Mouse (Mus musculus) ES-Bruce4 (cell line): ENCODE measurements around the gene Bcl2a1b. TPM values are rescaled to one million over a fixed set of nuclear protein-coding genes. Genes with fewer than 3 reads are reported as not detected.
"Not testable (repeated sequence)": the region's sequence is repeated elsewhere in the genome, so short reads cannot be mapped to it uniquely, and the experiment has no call there.

Experiments used
- H3K27ac ChIP-seq: 2 replicates; pipeline ENCODE4 v1.5.1; 2012; ENCODE audit warnings: low read length, inconsistent platforms; ENCODE audit not compliant: insufficient read depth
- H3K27me3 ChIP-seq: 2 replicates; pipeline ENCODE4 v1.6.1; 2012; ENCODE audit warnings: mild to moderate bottlenecking, low read length, inconsistent platforms; ENCODE audit not compliant: control insufficient read depth, poor library complexity, insufficient read depth, severe bottlenecking
- H3K36me3 ChIP-seq: 2 replicates; pipeline ENCODE4 v1.6.1; 2012; ENCODE audit warnings: inconsistent platforms, mild to moderate bottlenecking, low read length, moderate library complexity; ENCODE audit not compliant: control insufficient read depth, poor library complexity, insufficient read depth, severe bottlenecking
- H3K4me1 ChIP-seq: one replicate; pipeline ENCODE4 v1.8.1; 2011; ENCODE audit warnings: low read length; ENCODE audit not compliant: control insufficient read depth, insufficient read depth
- H3K4me3 ChIP-seq: 2 replicates; pipeline ENCODE4 v1.5.1; 2011; ENCODE audit warnings: low read depth, mild to moderate bottlenecking, low read length
- H3K9ac ChIP-seq: 2 replicates; pipeline ENCODE4 v1.6.1; 2012; ENCODE audit warnings: low read depth, mild to moderate bottlenecking, inconsistent platforms; ENCODE audit not compliant: poor library complexity, severe bottlenecking
- H3K9me3 ChIP-seq: replicated peaks from 2 replicates; pipeline ENCODE4 v1.6.1; 2012; ENCODE audit warnings: mild to moderate bottlenecking, low read length, inconsistent platforms; ENCODE audit not compliant: control insufficient read depth, poor library complexity, insufficient read depth, severe bottlenecking
- CTCF ChIP-seq: IDR thresholded peaks from one replicate; pipeline ENCODE4 v1.8.1; 2011; ENCODE audit warnings: low read depth, low read length
- EP300 ChIP-seq: IDR thresholded peaks from 2 replicates; pipeline ENCODE4 v1.6.1; 2011; ENCODE audit warnings: low read depth, low read length; ENCODE audit not compliant: insufficient read depth
- POLR2A ChIP-seq: IDR thresholded peaks from one replicate; pipeline ENCODE4 v1.8.1; 2011; ENCODE audit warnings: low read length; ENCODE audit not compliant: insufficient read depth
- polyA plus RNA-seq: library from polyadenylated mRNA; stranded (reverse); fragments of >200 nt; gene quantifications from 2 replicates; pipeline ENCODE4 v1.2.4, GENCODE M21; 2011; ENCODE audit warnings: low read depth; ENCODE audit not compliant: missing spikeins, insufficient read depth, insufficient read length

The Bcl2a1b gene
- polyA plus RNA-seq, 1 experiment = not detected

DNA sequence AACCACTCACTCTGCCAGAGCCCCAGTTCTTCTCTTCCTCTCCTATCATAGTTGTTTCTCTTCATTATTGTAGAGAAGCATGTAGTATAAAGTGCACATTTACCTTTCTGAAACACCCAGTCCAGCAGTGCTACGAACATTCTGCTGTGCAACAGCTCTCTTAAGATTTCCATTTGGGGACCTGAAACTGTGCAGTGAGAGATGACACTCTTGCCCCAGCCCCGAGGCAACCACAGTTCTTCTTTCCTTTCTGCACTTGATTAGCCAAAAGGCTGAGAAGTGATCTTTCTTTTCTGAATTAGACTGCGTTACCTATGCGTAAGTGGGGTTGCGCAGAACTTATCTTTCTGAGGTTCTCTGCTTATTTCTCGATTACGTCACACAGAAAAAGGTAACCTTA is 29.1 kb downstream of the Bcl2a1b start:
- no peaks in the 10 kb centered on the region for H3K4me1 ChIP-seq
- H3K27me3 ChIP-seq = no peaks in the 10 kb centered on the region
- no peaks in the 10 kb centered on the region for H3K9me3 ChIP-seq
- no peak overlapping the region for H3K9ac ChIP-seq
- no peaks in the 10 kb centered on the region for H3K36me3 ChIP-seq
- TF ChIP-seq POLR2A (no peak), EP300 (no peak), CTCF (no peak)
- no peak overlapping the region for H3K27ac ChIP-seq
- no peak overlapping the region for H3K4me3 ChIP-seq

DNA sequence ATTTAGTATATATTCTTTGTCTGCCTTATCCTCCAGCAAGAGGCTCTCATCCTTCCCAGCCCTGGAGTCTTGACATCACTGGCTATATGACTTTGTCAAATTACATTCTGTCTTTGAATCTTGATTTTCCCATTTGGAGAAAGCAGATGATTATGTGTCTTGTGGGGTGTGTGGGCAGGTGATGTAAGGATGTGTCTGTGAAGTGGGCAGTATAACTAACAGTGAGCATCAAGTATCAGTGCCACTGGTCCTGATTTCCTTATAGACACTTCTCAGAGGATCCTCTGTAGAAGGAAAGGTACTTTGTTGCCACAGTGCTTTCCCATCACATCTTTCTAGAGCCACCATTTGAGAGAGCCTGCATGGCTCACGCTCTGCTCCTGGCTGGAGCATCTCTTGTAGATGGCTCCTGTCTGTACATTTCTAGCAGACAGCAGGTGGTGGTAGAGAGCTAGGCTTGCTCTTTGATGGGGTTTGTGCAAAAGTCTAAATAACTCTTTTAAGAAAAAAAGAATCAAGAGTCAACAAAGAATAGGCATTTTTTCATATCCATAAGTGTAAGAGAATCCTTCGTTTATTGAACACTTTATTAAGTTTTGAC is 32.0 kb downstream of the Bcl2a1b start:
- not testable (repeated sequence) for H3K4me3 ChIP-seq, H3K4me1 ChIP-seq, H3K27ac ChIP-seq

DNA sequence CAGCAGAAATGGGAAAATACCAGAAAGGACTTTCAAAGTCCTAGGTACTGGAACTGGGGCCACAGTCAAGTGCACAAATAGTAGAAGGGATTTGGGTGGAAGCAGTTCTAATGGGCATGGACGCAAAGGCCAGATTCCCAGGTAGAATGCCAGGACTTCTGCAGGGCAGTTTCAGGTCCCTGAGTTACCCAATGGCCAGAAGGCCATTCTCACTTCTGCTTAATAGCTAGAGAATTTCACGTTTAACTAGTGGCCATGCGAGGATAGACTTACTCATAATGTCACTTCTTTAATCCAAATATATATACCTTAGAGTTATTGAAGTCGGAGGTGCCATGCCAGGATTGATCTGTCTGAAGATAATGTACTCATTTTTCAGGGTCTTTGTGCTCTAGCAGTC is 38.1 kb downstream of the Bcl2a1b start:
- H3K36me3 ChIP-seq, H3K9ac ChIP-seq, H3K4me3 ChIP-seq, H3K27ac ChIP-seq, H3K9me3 ChIP-seq, H3K27me3 ChIP-seq, H3K4me1 ChIP-seq: not testable (repeated sequence)

More for the DNA sequence above, 32.0 kb downstream of the Bcl2a1b start:
- H3K36me3 ChIP-seq, H3K9me3 ChIP-seq, H3K9ac ChIP-seq, H3K27me3 ChIP-seq: not testable (repeated sequence)

DNA sequence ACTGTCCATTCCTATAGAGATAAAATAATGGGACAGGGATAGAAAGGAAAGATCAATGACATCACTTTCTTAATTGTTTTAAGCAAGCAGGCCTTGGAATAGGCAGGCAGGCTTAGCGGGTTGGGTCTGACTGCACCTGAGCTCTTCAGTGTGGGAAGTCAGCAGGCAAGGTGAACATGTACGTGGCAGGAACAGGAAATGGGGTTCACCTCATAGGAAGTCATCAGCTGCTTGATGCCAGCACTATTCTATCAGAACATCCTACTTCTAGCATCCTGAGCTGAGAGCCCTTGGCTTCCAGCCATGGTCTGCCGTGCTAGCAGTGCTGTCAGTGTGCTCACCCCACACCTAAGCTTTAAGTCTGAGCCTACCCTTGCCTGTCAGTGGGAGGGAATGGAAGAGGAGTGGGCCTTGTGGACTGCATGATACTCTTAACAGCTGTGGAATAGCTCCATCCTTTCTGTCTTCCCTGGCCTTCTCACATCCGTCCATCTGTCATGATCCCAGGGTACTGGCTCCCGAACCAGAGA is 40.0 kb downstream of the Bcl2a1b start:
- not testable (repeated sequence) for H3K4me3 ChIP-seq, H3K9ac ChIP-seq, H3K9me3 ChIP-seq, H3K27me3 ChIP-seq, H3K4me1 ChIP-seq, H3K36me3 ChIP-seq, H3K27ac ChIP-seq

DNA sequence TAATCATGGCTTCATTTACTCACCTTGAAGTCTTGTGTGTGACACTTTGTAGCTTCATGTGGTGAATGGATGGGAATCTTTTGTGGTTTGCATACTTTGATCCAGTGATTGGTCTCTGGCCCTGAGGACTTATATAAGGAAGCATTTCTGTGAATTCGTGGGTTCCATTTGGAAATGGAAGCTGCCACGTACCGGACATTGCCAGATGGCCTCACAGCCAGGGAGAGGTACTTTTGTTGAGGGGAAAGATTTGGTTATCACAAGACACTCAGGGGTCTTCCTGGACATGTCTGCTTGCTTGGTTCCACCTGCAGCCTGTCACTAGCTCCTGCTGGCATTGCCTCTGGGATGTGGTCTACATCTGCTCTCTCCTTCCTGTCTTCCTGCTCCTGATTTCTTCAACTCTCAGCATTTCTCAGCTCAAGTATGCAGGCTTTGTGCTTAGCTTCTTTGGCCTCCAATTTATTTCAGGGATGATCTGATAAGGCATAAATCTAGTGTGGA is 41.6 kb downstream of the Bcl2a1b start:
- H3K36me3 ChIP-seq, H3K9me3 ChIP-seq, H3K9ac ChIP-seq, H3K4me1 ChIP-seq, H3K27ac ChIP-seq, H3K4me3 ChIP-seq, H3K27me3 ChIP-seq: not testable (repeated sequence)

DNA sequence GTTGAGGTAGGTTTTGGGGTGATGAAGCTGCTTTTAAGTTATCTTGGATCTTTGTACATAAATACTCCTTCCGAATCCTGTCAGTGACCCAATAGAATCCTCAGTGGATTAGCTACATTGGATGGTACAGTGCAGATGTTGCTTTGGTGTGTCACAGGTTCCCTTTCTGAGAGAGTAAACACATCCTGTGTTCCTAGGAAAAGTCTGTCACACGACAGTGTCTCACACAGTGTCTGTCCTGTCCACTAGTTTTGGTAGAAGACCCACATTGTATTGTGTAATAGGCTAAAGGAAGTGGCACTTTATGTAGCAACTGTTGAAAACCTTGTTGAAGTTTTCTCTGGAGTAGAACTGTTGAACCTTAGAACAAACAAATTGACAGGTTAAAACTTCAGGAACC is 54.4 kb downstream of the Bcl2a1b start:
- no peak for TF ChIP-seq CTCF
- no peak for TF ChIP-seq EP300
- TF ChIP-seq POLR2A = no peak
- H3K9me3 ChIP-seq = no peaks in the 10 kb centered on the region
- H3K27ac ChIP-seq = no peak overlapping the region
- no peaks in the 10 kb centered on the region for H3K27me3 ChIP-seq
- no peak overlapping the region for H3K4me3 ChIP-seq
- H3K36me3 ChIP-seq = no peaks in the 10 kb centered on the region
- no peaks in the 10 kb centered on the region for H3K4me1 ChIP-seq
- no peak overlapping the region for H3K9ac ChIP-seq
